ENCODE assay signal across 1 mouse cellular context in the genomic region with DNA sequence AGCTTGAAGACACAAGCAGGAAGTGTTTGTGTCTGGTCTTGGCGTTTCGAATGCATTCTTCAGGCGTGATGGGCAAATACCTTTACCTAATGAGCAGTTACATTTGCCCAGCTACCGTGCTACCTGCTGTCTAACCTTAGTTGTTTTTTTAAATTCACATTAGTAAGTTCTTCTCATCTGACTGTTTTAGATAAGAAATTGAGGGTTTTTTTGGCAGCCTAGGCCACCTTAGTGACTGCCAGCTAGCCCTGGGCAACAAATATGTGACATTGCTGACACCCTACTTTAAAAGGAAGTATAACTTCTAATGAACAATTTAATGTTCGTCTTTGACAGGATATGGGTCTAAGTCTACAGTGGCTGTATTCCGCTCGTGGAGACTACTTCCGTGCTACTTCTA.
TF ChIP-seq lines count a peak whose summit lies in the region.

No protein-coding gene starts in this region.

TF ChIP-seq in MEL, 35 proteins besides CTCF, POLR2A, EP300 and RAD21:
- TF ChIP-seq SMC3 (IDR thresholded peaks at IDR 0.05; ENCODE audit: low read depth, low read length), result 0 out of 2 replicates have a peak, but pooled peaks have one; percentile 12
- TF ChIP-seq GATA1 (IDR thresholded peaks at IDR 0.05; ENCODE audit: low read depth, low read length), result 0 out of 2 replicates have a peak, but pooled peaks have one; percentile 15
- no peak for TF ChIP-seq USF1 (IDR thresholded peaks at IDR 0.05; ENCODE audit: low read depth, low read length)
- TF ChIP-seq MAX (IDR thresholded peaks at IDR 0.05; ENCODE audit: low read length), result no peak
- no peak for TF ChIP-seq JUND (IDR thresholded peaks at IDR 0.05; ENCODE audit: low read depth, low read length)
- peak; percentile 62; the same call in 1 of the 2 replicates for TF ChIP-seq ETS1 (IDR thresholded peaks at IDR 0.05; ENCODE audit: low read depth, low read length)
- TF ChIP-seq ELF1 (IDR thresholded peaks at IDR 0.05; ENCODE audit: low read depth, low read length), result no peak
- TF ChIP-seq SIN3A (IDR thresholded peaks at IDR 0.05; ENCODE audit: low read length), result peak; percentile 47; the same call in 1 of the 2 replicates
- no peak for TF ChIP-seq ZMIZ1 (IDR thresholded peaks at IDR 0.05; ENCODE audit: low read depth, low read length)
- no peak for TF ChIP-seq POLR2AphosphoS5 (IDR thresholded peaks at IDR 0.05; ENCODE audit: borderline replicate concordance, low read depth, low read length)
- no peak for TF ChIP-seq ZC3H11A (IDR thresholded peaks at IDR 0.05; ENCODE audit: low read depth, low read length)
- peak; percentile 70 for TF ChIP-seq TCF12 (IDR thresholded peaks at IDR 0.05; ENCODE audit: low read depth, low read length)
- TF ChIP-seq BHLHE40 (IDR thresholded peaks at IDR 0.05; ENCODE audit: borderline replicate concordance, low read depth, low read length), result 0 out of 2 replicates have a peak, but pooled peaks have one; percentile 16
- TF ChIP-seq USF2 (IDR thresholded peaks at IDR 0.05; ENCODE audit: borderline replicate concordance in 1 of 2, insufficient read depth in 1 of 2, low read depth in 1 of 2, low read length in 2 of 2), result no peak
- peak; percentile 65 for TF ChIP-seq ZNF384 (IDR thresholded peaks at IDR 0.05; ENCODE audit: low read depth, low read length)
- TF ChIP-seq MYC (IDR thresholded peaks at IDR 0.05; ENCODE audit: low read depth, low read length), result no peak
- TF ChIP-seq MXI1 (IDR thresholded peaks at IDR 0.05; ENCODE audit: low read depth, low read length), result 0 out of 2 replicates have a peak, but pooled peaks have one; percentile 35
- TF ChIP-seq NRF1 (IDR thresholded peaks at IDR 0.05; ENCODE audit: insufficient read depth, low read depth, low read length, poor library complexity, severe bottlenecking), result no peak
- TF ChIP-seq TBP (IDR thresholded peaks at IDR 0.05; ENCODE audit: low read depth, low read length), result no peak
- no peak for TF ChIP-seq CHD1 (IDR thresholded peaks at IDR 0.05; ENCODE audit: low read depth, low read length)
- no peak for TF ChIP-seq GABPA (IDR thresholded peaks at IDR 0.05; ENCODE audit: low read depth, low read length)
- no peak for TF ChIP-seq POLR2AphosphoS2 (IDR thresholded peaks at IDR 0.05; ENCODE audit: low read length)
- TF ChIP-seq MAFK (IDR thresholded peaks at IDR 0.05; ENCODE audit: borderline replicate concordance, low read depth, low read length), result peak; percentile 42; the same call in 1 of the 2 replicates
- TF ChIP-seq KAT2A (conservative IDR thresholded peaks at IDR 0.05; ENCODE audit: low read depth, low read length), result no peak
- no peak for TF ChIP-seq MEF2A (IDR thresholded peaks at IDR 0.05; ENCODE audit: extremely low read depth, insufficient replicate concordance, low read depth, low read length, poor library complexity, severe bottlenecking)
- no peak for TF ChIP-seq NELFE (IDR thresholded peaks at IDR 0.05; ENCODE audit: low read depth, low read length)
- TF ChIP-seq MAZ (IDR thresholded peaks at IDR 0.05; ENCODE audit: low read depth, low read length), result no peak
- TF ChIP-seq CHD2 (IDR thresholded peaks at IDR 0.05; ENCODE audit: low read length), result no peak
- TF ChIP-seq TAL1 (IDR thresholded peaks at IDR 0.05; ENCODE audit: low read length), result peak; percentile 39; the same call in 1 of the 2 replicates
- TF ChIP-seq RCOR1 (IDR thresholded peaks at IDR 0.05; ENCODE audit: low read depth, low read length), result peak; percentile 40; the same call in 1 of the 2 replicates
- no peak for TF ChIP-seq HCFC1 (IDR thresholded peaks at IDR 0.05; ENCODE audit: low read depth, low read length)
- no peak for TF ChIP-seq ZKSCAN1 (IDR thresholded peaks at IDR 0.05; ENCODE audit: low read depth, low read length)
- no peak for TF ChIP-seq E2F4 (IDR thresholded peaks at IDR 0.05; ENCODE audit: borderline replicate concordance, low read depth, low read length)
- no peak for TF ChIP-seq MYB (IDR thresholded peaks at IDR 0.05; ENCODE audit: low read depth, low read length)
- no peak for TF ChIP-seq UBTF (IDR thresholded peaks at IDR 0.05; ENCODE audit: borderline replicate concordance, insufficient read depth, low read depth, low read length)
